Mouse (Mus musculus): ENCODE data around the gene Amotl1.
"Not testable (repeated sequence)": the region's sequence is repeated elsewhere in the genome, so short reads cannot be mapped to it uniquely, and the experiment has no call there.

The Amotl1 gene

GRCm38 (mm10) chr9:14644956-14645355, at the start of gene Amotl1:
TSS of gene Amotl1 (minus strand) at chr9:14645056.
- no peak for DNase-seq (ENCODE audit: low spot score)

GRCm38 (mm10) chr9:14689376-14690108, 44.7 kb upstream of the Amotl1 start:
- no peak for DNase-seq (ENCODE audit: low spot score)

GRCm38 (mm10) chr9:14684363-14684762, 39.5 kb upstream of the Amotl1 start:
- DNase-seq (ENCODE audit: low spot score), result no peak

- DNase-seq (ENCODE audit: low spot score), result no peak
Measured at GRCm38 (mm10) chr9:14682741-14683140, 37.9 kb upstream of the Amotl1 start.

- no peak for DNase-seq (ENCODE audit: low spot score)
Measured at GRCm38 (mm10) chr9:14680584-14680983, 35.7 kb upstream of the Amotl1 start.

GRCm38 (mm10) chr9:14675707-14676691, 31.1 kb upstream of the Amotl1 start:
- DNase-seq (ENCODE audit: low spot score), result no peak

GRCm38 (mm10) chr9:14674506-14674905, 29.6 kb upstream of the Amotl1 start:
- no peak for DNase-seq (ENCODE audit: low spot score)

GRCm38 (mm10) chr9:14673109-14673508, 28.3 kb upstream of the Amotl1 start:
- no peak for DNase-seq (ENCODE audit: low spot score)

GRCm38 (mm10) chr9:14671965-14672364, 27.1 kb upstream of the Amotl1 start:
- not testable (repeated sequence) for DNase-seq (ENCODE audit: low spot score)

GRCm38 (mm10) chr9:14668382-14668781, 23.5 kb upstream of the Amotl1 start:
- no peak for DNase-seq (ENCODE audit: low spot score)

- no peak for DNase-seq (ENCODE audit: low spot score)
Measured at GRCm38 (mm10) chr9:14666071-14666470, 21.2 kb upstream of the Amotl1 start.

GRCm38 (mm10) chr9:14663591-14663990, 18.7 kb upstream of the Amotl1 start:
- DNase-seq (ENCODE audit: low spot score), result no peak

GRCm38 (mm10) chr9:14662876-14663275, 18.0 kb upstream of the Amotl1 start:
- no peak for DNase-seq (ENCODE audit: low spot score)

GRCm38 (mm10) chr9:14662138-14662537, 17.3 kb upstream of the Amotl1 start:
- DNase-seq (ENCODE audit: low spot score), result no peak

GRCm38 (mm10) chr9:14657926-14658325, 13.1 kb upstream of the Amotl1 start:
- DNase-seq (ENCODE audit: low spot score), result no peak

GRCm38 (mm10) chr9:14654010-14654409, 9.2 kb upstream of the Amotl1 start:
- DNase-seq (ENCODE audit: low spot score), result no peak

- DNase-seq (ENCODE audit: low spot score), result no peak
Measured at GRCm38 (mm10) chr9:14652761-14653160, 7.9 kb upstream of the Amotl1 start.

- DNase-seq (ENCODE audit: low spot score), result no peak
Measured at GRCm38 (mm10) chr9:14647849-14648248, 3.0 kb upstream of the Amotl1 start.

- no peak for DNase-seq (ENCODE audit: low spot score)
Measured at GRCm38 (mm10) chr9:14646641-14647040, 1.8 kb upstream of the Amotl1 start.

GRCm38 (mm10) chr9:14646061-14646460, 1.2 kb upstream of the Amotl1 start:
- no peak for DNase-seq (ENCODE audit: low spot score)

GRCm38 (mm10) chr9:14643328-14643727, 1.5 kb downstream of the Amotl1 start:
- DNase-seq (ENCODE audit: low spot score), result no peak

- no peak for DNase-seq (ENCODE audit: low spot score)
Measured at GRCm38 (mm10) chr9:14642251-14643021, 2.4 kb downstream of the Amotl1 start.
